Mouse (Mus musculus) cerebral cortex, adult 2 months (tissue): ENCODE measurements around the gene Spout1.

Experiments
- WGBS: fragments of 180-500 bp; shearing (Covaris S2); methylation state at CpG from one replicate; pipeline ENCODE4 v1.1.7; 2018; 5-methylcytosine and 5-hydroxymethylcytosine counted together

Spout1 gene

GRCm38 (mm10) chr2:30177700-30178675 lies at the start of gene Spout1:
Gene Spout1, minus strand, starts transcription at chr2:30178459.
- 2% methylated on average over 54 of the region's 54 CpGs for WGBS

DNA sequence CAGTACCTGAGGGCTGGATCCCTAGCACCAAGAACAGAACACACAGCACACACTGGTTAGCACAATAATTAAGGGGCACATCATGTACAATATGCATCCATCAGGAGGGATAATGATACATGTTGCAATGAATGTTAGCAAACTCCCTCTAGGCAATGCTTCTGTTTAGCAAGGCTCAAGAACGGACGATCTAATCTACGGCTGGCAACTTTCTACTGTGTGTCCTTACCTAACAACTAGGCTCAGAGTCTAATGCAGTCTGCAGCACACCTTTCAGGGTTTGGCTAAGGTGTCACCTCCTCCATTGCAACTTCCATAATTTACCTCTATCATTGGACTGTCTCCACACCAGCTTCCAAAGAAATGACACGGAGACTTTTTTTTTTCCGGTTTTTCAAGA lies 38.0 kb upstream of the Spout1 start:
- WGBS = 92% methylated on average over 5 of the region's 5 CpGs

GRCm38 (mm10) chr2:30215493-30215892 lies 37.2 kb upstream of the Spout1 start:
- WGBS = 83% methylated on average over 6 of the region's 6 CpGs

- WGBS = 85% methylated on average over 3 of the region's 3 CpGs
Measured at GRCm38 (mm10) chr2:30214745-30215144, 36.5 kb upstream of the Spout1 start.

GRCm38 (mm10) chr2:30212951-30213350 lies 34.7 kb upstream of the Spout1 start:
- WGBS = 75% methylated on average over 1 of the region's 1 CpGs

- WGBS = 87% methylated on average over 4 of the region's 4 CpGs
Measured at GRCm38 (mm10) chr2:30212169-30212545, 33.9 kb upstream of the Spout1 start.

GRCm38 (mm10) chr2:30211408-30212168 lies 33.3 kb upstream of the Spout1 start:
- WGBS = 76% methylated on average over 6 of the region's 6 CpGs

GRCm38 (mm10) chr2:30207886-30208285 lies 29.6 kb upstream of the Spout1 start:
- WGBS = 83% methylated on average over 5 of the region's 5 CpGs

DNA sequence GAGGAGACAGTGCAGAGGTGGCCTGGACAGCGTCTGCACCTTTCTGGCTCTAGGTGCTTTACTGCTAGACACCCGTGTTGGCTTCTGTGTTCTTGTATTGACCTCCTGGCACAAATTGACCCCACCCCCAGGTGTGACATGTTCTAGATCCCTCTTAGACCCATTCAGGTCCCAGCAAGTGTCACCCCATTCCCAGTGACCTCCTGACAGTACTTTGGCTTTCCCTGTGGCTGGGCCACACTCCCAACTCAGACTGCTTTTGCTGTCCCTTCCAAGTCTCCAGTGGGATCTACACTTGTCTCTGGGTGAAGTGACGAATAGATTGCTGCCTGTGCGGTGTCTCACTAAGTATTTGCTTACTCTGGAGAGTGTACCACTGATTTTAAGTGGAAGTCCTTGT lies 29.1 kb upstream of the Spout1 start:
- WGBS = 86% methylated on average over 4 of the region's 4 CpGs

- under 1% methylated on average over 44 of the region's 44 CpGs for WGBS
Measured at GRCm38 (mm10) chr2:30205629-30206357, 27.5 kb upstream of the Spout1 start, which contains the start of gene Kyat1. Gene Kyat1, minus strand, starts transcription at chr2:30205847.

- WGBS = under 1% methylated on average over 13 of the region's 13 CpGs
Measured at GRCm38 (mm10) chr2:30205255-30205628, 27.0 kb upstream of the Spout1 start.

- WGBS = 78% methylated on average over 7 of the region's 7 CpGs
Measured at GRCm38 (mm10) chr2:30203439-30203838, 25.2 kb upstream of the Spout1 start.

DNA sequence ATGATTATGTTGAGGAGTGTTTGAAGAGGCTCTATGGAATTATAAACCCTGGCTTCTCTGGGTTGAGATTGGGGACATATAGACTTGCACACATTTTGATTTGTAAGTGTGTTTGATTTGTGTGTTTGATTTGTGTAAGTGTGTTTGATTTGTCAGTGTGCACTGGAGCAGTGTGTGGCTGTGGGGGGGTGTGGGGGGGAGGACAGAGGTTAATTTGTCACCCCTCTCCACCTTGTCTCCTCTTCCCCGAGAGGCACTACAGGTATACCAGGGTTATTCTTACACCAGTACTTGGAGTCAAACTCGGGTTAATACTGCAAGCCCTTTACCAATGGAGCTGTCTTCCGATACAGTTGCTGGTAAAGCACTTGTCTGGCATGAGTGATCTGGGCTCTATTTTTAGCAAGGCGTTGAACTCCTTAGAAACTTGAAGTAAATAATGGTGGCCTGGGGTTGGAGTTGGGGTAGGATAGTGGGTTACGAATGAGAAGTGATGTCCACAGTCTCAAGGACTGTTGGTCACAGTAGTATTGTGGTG lies 22.2 kb upstream of the Spout1 start:
- 84% methylated on average over 5 of the region's 5 CpGs for whole genome bisulfite sequencing

DNA sequence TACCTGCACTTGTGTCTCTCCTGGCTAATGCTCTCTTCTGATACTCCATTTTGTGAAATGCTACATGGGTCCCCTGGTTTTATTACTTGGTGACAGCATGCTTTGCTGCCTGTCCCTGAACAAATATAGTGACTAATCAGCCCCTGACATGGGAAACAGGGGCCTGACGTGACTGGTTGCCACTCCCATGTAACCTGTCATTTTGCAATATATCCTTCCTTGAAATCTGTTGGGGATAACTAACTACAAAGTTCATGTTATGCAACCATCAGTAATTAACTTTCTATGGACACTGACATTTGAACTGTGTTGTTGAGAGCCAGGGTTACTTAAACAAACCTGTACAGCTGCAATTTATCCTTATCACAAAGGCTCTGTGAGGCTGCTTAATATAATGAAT lies 21.7 kb upstream of the Spout1 start:
- 90% methylated on average over 1 of the region's 1 CpGs for WGBS

GRCm38 (mm10) chr2:30198021-30198420 lies 19.8 kb upstream of the Spout1 start:
- 82% methylated on average over 4 of the region's 4 CpGs for WGBS

DNA sequence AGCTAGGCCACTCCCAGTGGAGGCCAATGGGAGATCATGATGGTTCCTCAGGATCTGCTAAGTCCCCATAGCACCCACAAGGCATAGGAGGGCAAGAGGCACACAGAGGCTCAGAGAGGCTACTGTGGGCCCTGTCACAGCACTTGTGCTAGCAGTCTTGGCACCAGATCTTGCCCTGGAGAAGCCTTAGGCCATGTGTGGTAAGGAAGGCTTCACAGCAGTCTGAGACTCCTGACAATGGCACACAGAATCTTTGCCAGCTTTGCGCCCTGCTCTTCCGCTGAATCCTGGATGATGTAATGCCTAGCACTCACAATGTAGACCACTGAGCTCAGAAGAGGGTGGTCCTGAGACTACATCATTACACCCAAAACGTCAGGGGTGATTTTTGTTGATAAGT lies 16.4 kb upstream of the Spout1 start:
- 67% methylated on average over 3 of the region's 3 CpGs for WGBS

DNA sequence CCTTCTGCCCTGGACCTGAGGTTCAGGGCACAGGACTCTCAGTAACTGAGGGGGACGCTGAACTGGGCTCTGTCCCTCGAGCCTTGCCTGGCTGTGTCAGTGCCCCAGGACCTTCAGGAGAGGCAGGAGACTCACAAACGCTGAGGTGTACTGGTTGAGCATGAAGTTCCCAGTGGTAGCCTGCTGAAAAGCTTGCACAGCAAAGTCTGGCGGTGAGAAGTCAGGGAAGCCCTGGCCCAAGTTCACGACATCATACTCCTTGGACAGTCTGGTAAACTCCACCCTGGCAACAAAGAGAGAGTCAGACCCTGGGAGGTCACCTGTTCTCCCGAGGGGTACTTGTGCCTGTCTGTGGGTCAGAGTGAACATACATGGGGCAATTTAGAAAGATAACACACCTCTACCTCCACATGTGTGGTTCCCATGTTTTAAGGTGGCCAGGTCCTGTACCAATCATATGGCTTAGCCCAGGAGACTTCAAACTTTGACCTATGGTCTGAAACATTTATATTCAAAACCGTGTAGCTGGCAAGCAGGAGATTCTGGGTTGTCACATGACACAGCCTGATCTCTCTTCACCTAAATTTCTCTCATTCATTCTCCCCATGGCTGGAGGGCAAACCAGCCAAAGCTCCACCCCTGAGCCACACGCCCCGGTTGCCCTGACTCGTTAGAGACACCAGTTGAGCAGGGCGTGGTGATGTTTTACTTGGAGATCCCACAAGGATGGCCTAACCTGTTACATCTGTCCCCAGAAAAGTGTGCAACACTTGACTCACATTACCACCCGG lies 13.7 kb upstream of the Spout1 start:
- 85% methylated on average over 12 of the region's 12 CpGs for WGBS

GRCm38 (mm10) chr2:30185681-30186080 lies 7.4 kb upstream of the Spout1 start:
- 83% methylated on average over 3 of the region's 3 CpGs for WGBS

DNA sequence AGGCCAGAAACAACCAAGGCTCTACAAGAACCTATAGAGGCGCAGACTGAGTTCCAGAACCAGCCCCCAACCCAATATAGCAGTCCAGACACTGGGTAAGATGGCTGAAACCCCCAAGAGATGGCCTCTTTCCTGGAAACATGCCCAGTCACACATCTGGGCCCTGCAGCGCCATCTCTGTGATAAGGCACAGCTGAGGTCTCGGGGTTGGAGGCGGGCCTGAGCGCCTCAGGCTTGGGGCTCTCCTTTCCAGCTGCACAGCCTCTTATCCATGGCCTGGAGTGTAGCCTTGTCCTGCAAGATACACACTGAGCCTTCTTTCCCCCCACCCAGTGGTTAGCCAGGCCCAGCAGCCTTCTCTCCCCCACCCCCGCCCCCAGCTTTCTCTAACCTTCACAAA lies 7.0 kb upstream of the Spout1 start:
- 88% methylated on average over 6 of the region's 6 CpGs for WGBS

- 82% methylated on average over 3 of the region's 3 CpGs for WGBS
Measured at GRCm38 (mm10) chr2:30183721-30184120, 5.5 kb upstream of the Spout1 start.

GRCm38 (mm10) chr2:30182424-30182823 lies 4.2 kb upstream of the Spout1 start:
- WGBS = 84% methylated on average over 2 of the region's 2 CpGs
